Mouse (Mus musculus): ENCODE measurements around the gene Snx18. TPM values are rescaled to one million over a fixed set of nuclear protein-coding genes. Genes with fewer than 3 reads are reported as not detected.

The Snx18 gene
- polyA plus RNA-seq, 1 experiment from 2014 or later, result 24.0 TPM

- H3K27me3 ChIP-seq (replicated peaks; ENCODE audit: control insufficient read depth, insufficient read depth, low read length), result no peaks in the 10 kb centered on the region
- H3K36me3 ChIP-seq (ENCODE audit: control insufficient read depth, insufficient read depth, low read length), result no peaks in the 10 kb centered on the region
- H3K4me3 ChIP-seq (ENCODE audit: low read depth, low read length), result no peak overlapping the region
- ATAC-seq (replicated peaks; ENCODE audit: low FRiP score, low TSS enrichment, low read depth) (no peak), DNase-seq (ENCODE audit: low spot score) (no peak)
- 77% methylated on average over 9 of the region's 9 CpGs for WGBS
- H3K9ac ChIP-seq (ENCODE audit: low read length), result no peak overlapping the region
- no peak overlapping the region for H3K4me2 ChIP-seq (ENCODE audit: low read length)
- H3K4me1 ChIP-seq (replicated peaks; ENCODE audit: control insufficient read depth, insufficient read depth, low read length), result no peaks in the 10 kb centered on the region
- no peak overlapping the region for H3K27ac ChIP-seq (ENCODE audit: low read depth)
- H3K9me3 ChIP-seq (ENCODE audit: control insufficient read depth, low read length), result no peaks in the 10 kb centered on the region
Observed at GRCm38 (mm10) chr13:113572046-113572686, 46.2 kb downstream of the Snx18 start.

DNA sequence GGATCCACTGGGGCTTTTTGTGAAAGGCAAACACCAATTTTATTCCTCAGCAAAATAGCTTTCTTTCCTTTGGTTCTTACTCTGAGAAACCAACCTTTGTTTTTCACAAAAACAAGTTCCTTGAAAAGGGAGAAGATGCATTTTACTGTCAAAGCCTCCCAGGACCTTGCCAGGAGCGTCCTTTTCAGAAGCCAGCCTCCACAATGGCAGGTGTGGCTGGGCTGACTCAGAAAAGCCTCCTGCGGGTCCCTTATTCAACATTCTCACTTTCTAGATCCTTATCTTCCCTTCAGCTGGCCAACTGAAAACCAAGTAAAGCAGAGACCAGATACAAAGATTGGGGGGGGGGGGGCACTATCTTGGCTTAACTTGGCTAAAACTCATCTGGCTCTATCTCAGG is 48.8 kb downstream of the Snx18 start:
- H3K4me2 ChIP-seq (ENCODE audit: low read length), result no peak overlapping the region
- ATAC-seq (replicated peaks; ENCODE audit: low FRiP score, low TSS enrichment, low read depth), result no peak
- WGBS, result 35% methylated on average over 2 of the region's 2 CpGs
- no peak overlapping the region for H3K27ac ChIP-seq (ENCODE audit: low read depth)
- H3K4me3 ChIP-seq (ENCODE audit: low read depth, low read length), result no peak overlapping the region
- no peak for DNase-seq (ENCODE audit: low spot score)
- H3K9me3 ChIP-seq (ENCODE audit: control insufficient read depth, low read length), result no peaks in the 10 kb centered on the region
- H3K9ac ChIP-seq (ENCODE audit: low read length), result no peak overlapping the region
- no peaks in the 10 kb centered on the region for H3K36me3 ChIP-seq (ENCODE audit: control insufficient read depth, insufficient read depth, low read length)
- no peaks in the 10 kb centered on the region for H3K27me3 ChIP-seq (replicated peaks; ENCODE audit: control insufficient read depth, insufficient read depth, low read length)
- H3K4me1 ChIP-seq (replicated peaks; ENCODE audit: control insufficient read depth, insufficient read depth, low read length), result no peaks in the 10 kb centered on the region

- Histone ChIP-seq H3K36me3 (ENCODE audit: control insufficient read depth, insufficient read depth, low read length) (no peaks in the 10 kb centered on the region), H3K27ac (ENCODE audit: low read depth) (no peak overlapping the region), H3K9ac (ENCODE audit: low read length) (no peak overlapping the region), H3K4me2 (ENCODE audit: low read length) (no peak overlapping the region), H3K27me3 (replicated peaks; ENCODE audit: control insufficient read depth, insufficient read depth, low read length) (no peaks in the 10 kb centered on the region), H3K9me3 (ENCODE audit: control insufficient read depth, low read length) (no peaks in the 10 kb centered on the region), H3K4me1 (replicated peaks; ENCODE audit: control insufficient read depth, insufficient read depth, low read length) (no peaks in the 10 kb centered on the region), H3K4me3 (ENCODE audit: low read depth, low read length) (no peak overlapping the region)
- WGBS, result 93% methylated on average over 5 of the region's 5 CpGs
- DNase-seq (ENCODE audit: low spot score), result no peak
- ATAC-seq (replicated peaks; ENCODE audit: low FRiP score, low TSS enrichment, low read depth), result no peak
Observed at GRCm38 (mm10) chr13:113566951-113567350, 51.4 kb downstream of the Snx18 start.

GRCm38 (mm10) chr13:113566411-113566810 is 52.0 kb downstream of the Snx18 start:
- WGBS, result 81% methylated on average over 7 of the region's 7 CpGs
- Histone ChIP-seq H3K4me2 (ENCODE audit: low read length) (no peak overlapping the region), H3K9ac (ENCODE audit: low read length) (no peak overlapping the region), H3K4me3 (ENCODE audit: low read depth, low read length) (no peak overlapping the region), H3K27me3 (replicated peaks; ENCODE audit: control insufficient read depth, insufficient read depth, low read length) (no peaks in the 10 kb centered on the region), H3K9me3 (ENCODE audit: control insufficient read depth, low read length) (0 out of 2 replicates have a peak, but pooled peaks cover under 1% of the 10 kb centered on the region), H3K27ac (ENCODE audit: low read depth) (no peak overlapping the region), H3K36me3 (ENCODE audit: control insufficient read depth, insufficient read depth, low read length) (no peaks in the 10 kb centered on the region), H3K4me1 (replicated peaks; ENCODE audit: control insufficient read depth, insufficient read depth, low read length) (no peaks in the 10 kb centered on the region)
- no peak for DNase-seq (ENCODE audit: low spot score)
- ATAC-seq (replicated peaks; ENCODE audit: low FRiP score, low TSS enrichment, low read depth), result no peak

DNA sequence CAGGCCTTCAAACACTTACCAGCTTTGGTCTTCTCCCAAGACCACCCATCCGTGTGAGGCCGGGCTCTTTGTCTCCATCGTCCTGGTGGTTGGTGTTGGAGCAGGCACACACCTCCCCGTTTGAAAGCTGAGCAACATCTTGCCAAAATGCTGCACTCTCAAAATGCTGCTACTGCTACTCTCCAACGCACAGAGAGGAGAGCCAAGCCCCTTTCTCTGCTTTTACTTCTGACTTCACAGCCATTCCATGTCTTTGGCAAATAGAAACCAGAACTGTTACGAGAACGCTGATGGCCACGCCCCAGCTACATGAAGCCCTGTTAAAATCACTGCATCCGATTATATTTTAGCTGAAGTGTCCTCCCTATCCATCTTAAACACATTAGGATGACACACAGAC is 58.7 kb downstream of the Snx18 start:
- DNase-seq (ENCODE audit: low spot score) (no peak), ATAC-seq (replicated peaks; ENCODE audit: low FRiP score, low TSS enrichment, low read depth) (no peak)
- no peaks in the 10 kb centered on the region for H3K27me3 ChIP-seq (replicated peaks; ENCODE audit: control insufficient read depth, insufficient read depth, low read length)
- H3K27ac ChIP-seq (ENCODE audit: low read depth), result no peak overlapping the region
- H3K36me3 ChIP-seq (ENCODE audit: control insufficient read depth, insufficient read depth, low read length), result no peaks in the 10 kb centered on the region
- no peak overlapping the region for H3K4me3 ChIP-seq (ENCODE audit: low read depth, low read length)
- H3K9ac ChIP-seq (ENCODE audit: low read length), result no peak overlapping the region
- 56% methylated on average over 9 of the region's 9 CpGs for WGBS
- H3K9me3 ChIP-seq (ENCODE audit: control insufficient read depth, low read length), result 0 out of 2 replicates have a peak, but pooled peaks cover 3% of the 10 kb centered on the region
- no peaks in the 10 kb centered on the region; the same call in 1 of the 2 replicates for H3K4me1 ChIP-seq (replicated peaks; ENCODE audit: control insufficient read depth, insufficient read depth, low read length)
- H3K4me2 ChIP-seq (ENCODE audit: low read length), result no peak overlapping the region

- Histone ChIP-seq H3K27ac (ENCODE audit: low read depth) (no peak overlapping the region), H3K9ac (ENCODE audit: low read length) (no peak overlapping the region), H3K27me3 (replicated peaks; ENCODE audit: control insufficient read depth, insufficient read depth, low read length) (no peaks in the 10 kb centered on the region), H3K4me1 (replicated peaks; ENCODE audit: control insufficient read depth, insufficient read depth, low read length) (no peaks in the 10 kb centered on the region; the same call in 1 of the 2 replicates), H3K4me2 (ENCODE audit: low read length) (no peak overlapping the region), H3K36me3 (ENCODE audit: control insufficient read depth, insufficient read depth, low read length) (no peaks in the 10 kb centered on the region), H3K4me3 (ENCODE audit: low read depth, low read length) (no peak overlapping the region), H3K9me3 (ENCODE audit: control insufficient read depth, low read length) (0 out of 2 replicates have a peak, but pooled peaks cover 3% of the 10 kb centered on the region)
- no peak for DNase-seq (ENCODE audit: low spot score)
- no peak for ATAC-seq (replicated peaks; ENCODE audit: low FRiP score, low TSS enrichment, low read depth)
Observed at GRCm38 (mm10) chr13:113556538-113556937, 61.8 kb downstream of the Snx18 start.

DNA sequence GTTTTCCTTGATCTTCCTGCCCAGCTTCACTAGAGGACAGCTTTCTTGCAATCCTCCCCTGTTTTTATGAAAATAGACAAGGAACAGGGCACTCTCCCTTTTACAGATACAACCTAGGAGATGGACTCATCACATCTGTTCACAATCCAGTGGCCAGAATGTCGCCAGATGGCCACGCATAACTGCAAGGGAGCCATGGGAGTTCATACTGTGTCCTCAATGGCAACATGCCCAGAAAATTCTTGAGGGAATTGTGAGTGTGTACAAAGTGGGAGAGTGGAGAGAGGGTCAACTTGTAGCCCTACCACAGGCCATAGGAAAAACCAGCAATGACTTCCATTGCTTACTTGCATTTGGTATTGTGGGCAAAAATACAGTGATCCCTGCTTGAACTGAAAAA is 63.1 kb downstream of the Snx18 start:
- Histone ChIP-seq H3K36me3 (ENCODE audit: control insufficient read depth, insufficient read depth, low read length) (no peaks in the 10 kb centered on the region), H3K9ac (ENCODE audit: low read length) (no peak overlapping the region), H3K4me3 (ENCODE audit: low read depth, low read length) (no peak overlapping the region), H3K9me3 (ENCODE audit: control insufficient read depth, low read length) (no peaks in the 10 kb centered on the region), H3K4me1 (replicated peaks; ENCODE audit: control insufficient read depth, insufficient read depth, low read length) (no peaks in the 10 kb centered on the region; the same call in 1 of the 2 replicates), H3K27ac (ENCODE audit: low read depth) (no peak overlapping the region), H3K4me2 (ENCODE audit: low read length) (no peak overlapping the region), H3K27me3 (replicated peaks; ENCODE audit: control insufficient read depth, insufficient read depth, low read length) (no peaks in the 10 kb centered on the region)
- no peak for DNase-seq (ENCODE audit: low spot score)
- WGBS, result 60% methylated on average over 2 of the region's 2 CpGs
- no peak for ATAC-seq (replicated peaks; ENCODE audit: low FRiP score, low TSS enrichment, low read depth)

GRCm38 (mm10) chr13:113553603-113554230 is 64.6 kb downstream of the Snx18 start:
- H3K9me3 ChIP-seq (ENCODE audit: control insufficient read depth, low read length), result no peaks in the 10 kb centered on the region
- WGBS, result 84% methylated on average over 5 of the region's 5 CpGs
- no peak for ATAC-seq (replicated peaks; ENCODE audit: low FRiP score, low TSS enrichment, low read depth)
- no peak overlapping the region for H3K9ac ChIP-seq (ENCODE audit: low read length)
- H3K4me3 ChIP-seq (ENCODE audit: low read depth, low read length), result no peak overlapping the region
- H3K27me3 ChIP-seq (replicated peaks; ENCODE audit: control insufficient read depth, insufficient read depth, low read length), result no peaks in the 10 kb centered on the region
- no peaks in the 10 kb centered on the region for H3K36me3 ChIP-seq (ENCODE audit: control insufficient read depth, insufficient read depth, low read length)
- no peak overlapping the region for H3K4me2 ChIP-seq (ENCODE audit: low read length)
- DNase-seq (ENCODE audit: low spot score), result no peak
- H3K4me1 ChIP-seq (replicated peaks; ENCODE audit: control insufficient read depth, insufficient read depth, low read length), result no peaks in the 10 kb centered on the region
- no peak overlapping the region for H3K27ac ChIP-seq (ENCODE audit: low read depth)

DNA sequence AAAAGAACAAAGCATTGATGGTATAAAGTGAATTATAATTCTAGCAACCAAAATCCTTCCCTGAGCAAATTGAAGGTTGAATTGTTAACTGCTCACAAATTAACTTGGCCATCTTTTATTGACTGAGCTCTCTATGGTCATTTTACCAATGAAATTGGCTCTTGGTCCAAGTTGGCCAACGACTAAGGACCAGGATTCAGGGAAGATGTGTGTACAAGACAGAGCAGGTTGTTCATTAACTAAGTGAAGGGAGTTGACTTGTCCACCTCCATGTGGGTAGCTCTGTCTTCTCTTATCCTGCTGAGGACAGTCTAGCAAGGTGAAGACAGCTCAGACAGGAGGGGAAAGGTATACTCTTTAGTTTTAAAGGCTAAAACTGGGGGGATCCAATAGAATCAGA is 66.0 kb downstream of the Snx18 start:
- no peak overlapping the region for H3K27ac ChIP-seq (ENCODE audit: low read depth)
- H3K4me1 ChIP-seq (replicated peaks; ENCODE audit: control insufficient read depth, insufficient read depth, low read length), result no peaks in the 10 kb centered on the region
- no peak overlapping the region for H3K4me2 ChIP-seq (ENCODE audit: low read length)
- H3K9ac ChIP-seq (ENCODE audit: low read length), result no peak overlapping the region
- no peaks in the 10 kb centered on the region for H3K27me3 ChIP-seq (replicated peaks; ENCODE audit: control insufficient read depth, insufficient read depth, low read length)
- H3K9me3 ChIP-seq (ENCODE audit: control insufficient read depth, low read length), result no peaks in the 10 kb centered on the region
- H3K36me3 ChIP-seq (ENCODE audit: control insufficient read depth, insufficient read depth, low read length), result no peaks in the 10 kb centered on the region
- no peak for ATAC-seq (replicated peaks; ENCODE audit: low FRiP score, low TSS enrichment, low read depth)
- WGBS, result 58% methylated on average over 1 of the region's 1 CpGs
- H3K4me3 ChIP-seq (ENCODE audit: low read depth, low read length), result no peak overlapping the region
- no peak for DNase-seq (ENCODE audit: low spot score)
